Mouse (Mus musculus) cerebellum, adult (tissue): Measurements from ENCODE around the gene Gm20721.

Experiments
- ATAC-seq: cut with Nextera tagmentation; 2 replicates; pipeline ENCODE4 v1.9.2; 2017; ENCODE audit warnings: mild to moderate bottlenecking, moderate library complexity, mixed read lengths; ENCODE audit not compliant: insufficient number of reproducible peaks, low FRiP score, low TSS enrichment

Gene Gm20721

DNA sequence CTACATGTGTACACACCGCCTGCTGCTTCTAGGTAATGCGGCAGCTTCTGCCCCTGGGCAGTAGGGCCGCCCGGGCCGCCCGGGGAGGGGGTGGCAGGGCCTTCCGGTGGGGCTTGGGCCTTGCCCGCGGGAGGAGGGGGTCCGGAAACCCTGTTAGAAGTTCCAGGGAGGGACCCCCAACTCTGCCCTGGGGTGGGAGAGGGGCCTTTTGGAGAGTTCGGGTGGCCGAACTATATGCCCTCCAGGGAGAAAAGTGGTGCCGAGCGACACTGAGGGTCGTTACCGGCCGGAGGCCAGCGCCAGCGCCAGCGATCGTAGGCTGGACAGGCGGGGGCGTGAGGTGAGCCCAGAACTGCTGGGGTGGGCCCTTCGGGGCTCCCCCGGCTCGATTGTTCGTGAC lies 46.3 kb downstream of the Gm20721 start:
- no peak for ATAC-seq

DNA sequence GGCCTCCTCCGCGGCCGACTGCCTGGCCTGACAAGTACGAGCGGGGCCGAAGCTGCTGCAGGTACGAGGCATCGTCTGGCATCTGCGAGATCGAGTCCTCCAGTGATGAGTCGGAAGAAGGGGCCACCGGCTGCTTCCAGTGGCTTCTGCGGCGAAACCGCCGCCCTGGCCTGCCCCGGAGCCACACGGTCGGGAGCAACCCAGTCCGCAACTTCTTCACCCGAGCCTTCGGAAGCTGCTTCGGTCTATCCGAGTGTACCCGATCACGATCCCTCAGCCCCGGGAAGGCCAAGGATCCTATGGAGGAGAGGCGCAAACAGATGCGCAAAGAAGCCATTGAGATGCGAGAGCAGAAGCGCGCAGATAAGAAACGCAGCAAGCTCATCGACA lies 46.7 kb downstream of the Gm20721 start:
- ATAC-seq = no peak

DNA sequence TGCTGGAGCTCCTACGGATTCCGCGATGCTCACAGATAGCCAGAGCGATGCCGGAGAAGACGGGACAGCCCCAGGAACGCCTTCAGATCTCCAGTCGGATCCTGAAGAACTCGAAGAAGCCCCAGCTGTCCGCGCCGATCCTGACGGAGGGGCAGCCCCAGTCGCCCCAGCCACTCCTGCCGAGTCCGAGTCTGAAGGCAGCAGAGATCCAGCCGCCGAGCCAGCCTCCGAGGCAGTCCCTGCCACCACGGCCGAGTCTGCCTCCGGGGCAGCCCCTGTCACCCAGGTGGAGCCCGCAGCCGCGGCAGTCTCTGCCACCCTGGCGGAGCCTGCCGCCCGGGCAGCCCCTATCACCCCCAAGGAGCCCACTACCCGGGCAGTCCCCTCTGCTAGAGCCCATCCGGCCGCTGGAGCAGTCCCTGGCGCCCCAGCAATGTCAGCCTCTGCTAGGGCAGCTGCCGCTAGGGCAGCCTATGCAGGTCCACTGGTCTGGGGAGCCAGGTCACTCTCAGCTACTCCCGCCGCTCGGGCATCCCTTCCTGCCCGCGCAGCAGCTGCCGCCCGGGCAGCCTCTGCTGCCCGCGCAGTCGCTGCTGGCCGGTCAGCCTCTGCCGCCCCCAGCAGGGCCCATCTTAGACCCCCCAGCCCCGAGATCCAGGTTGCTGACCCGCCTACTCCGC lies 47.3 kb downstream of the Gm20721 start:
- ATAC-seq = no peak

DNA sequence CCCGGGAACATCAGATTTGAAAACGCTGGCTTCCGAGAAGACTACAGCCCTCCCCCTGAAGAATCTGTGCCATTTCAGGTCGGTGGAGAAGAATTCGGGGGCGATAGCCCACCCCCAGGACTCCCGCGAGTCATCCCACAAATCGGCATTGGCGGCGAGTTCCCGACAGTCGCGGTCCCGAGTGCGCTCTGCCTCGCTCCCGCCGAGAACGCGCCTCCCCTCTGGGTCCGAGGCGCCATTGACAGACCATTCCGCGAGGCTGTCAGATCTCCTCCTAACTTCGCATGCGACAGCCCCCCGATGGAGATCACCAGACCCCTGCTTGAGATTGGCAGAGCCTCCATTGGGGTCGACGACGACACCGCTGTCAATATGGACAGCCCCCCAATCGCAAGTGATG lies 48.0 kb downstream of the Gm20721 start:
- ATAC-seq = no peak

DNA sequence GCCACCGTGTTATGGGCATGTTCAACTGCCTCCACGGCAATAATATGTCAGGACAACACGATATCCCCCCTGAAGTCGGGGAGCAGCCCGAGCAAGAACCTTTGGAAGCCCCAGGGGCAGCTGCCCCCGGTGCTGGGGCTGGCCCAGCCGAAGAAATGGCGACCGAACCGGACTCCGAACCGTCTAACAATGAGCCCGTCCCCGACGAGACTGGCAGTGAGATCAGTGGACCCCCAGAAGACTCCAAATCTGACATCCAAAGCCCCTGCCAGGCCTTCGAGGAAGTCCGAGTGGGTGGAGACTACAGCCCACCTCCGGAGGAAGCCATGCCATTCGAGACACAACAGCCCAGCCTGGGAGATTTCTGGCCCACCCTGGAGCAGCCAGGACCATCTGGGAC lies 48.7 kb downstream of the Gm20721 start:
- no peak for ATAC-seq

DNA sequence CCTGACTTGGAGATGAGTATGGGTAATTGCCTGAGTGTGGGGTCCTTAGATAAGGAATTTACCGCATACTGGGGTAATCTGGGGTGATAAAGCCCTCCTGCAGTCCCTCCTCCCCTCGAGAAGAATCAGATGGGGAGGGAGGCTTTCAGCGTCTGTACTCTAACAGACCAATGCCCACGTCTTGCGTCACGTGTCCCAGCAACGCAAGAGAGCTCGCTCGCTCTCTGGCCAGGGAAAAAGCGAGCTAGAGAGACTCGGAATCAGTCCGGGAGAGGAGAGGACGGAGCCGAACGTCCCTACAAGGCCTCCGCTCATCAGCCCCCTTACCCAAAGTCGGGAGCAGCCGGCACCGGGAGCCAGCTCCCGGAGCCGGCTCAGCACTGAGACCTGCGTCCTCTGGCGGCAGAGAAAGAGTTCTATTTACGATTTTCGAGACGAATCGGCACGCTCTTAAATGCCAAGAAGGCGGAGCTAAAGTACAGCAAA lies 49.4 kb downstream of the Gm20721 start:
- ATAC-seq = no peak

DNA sequence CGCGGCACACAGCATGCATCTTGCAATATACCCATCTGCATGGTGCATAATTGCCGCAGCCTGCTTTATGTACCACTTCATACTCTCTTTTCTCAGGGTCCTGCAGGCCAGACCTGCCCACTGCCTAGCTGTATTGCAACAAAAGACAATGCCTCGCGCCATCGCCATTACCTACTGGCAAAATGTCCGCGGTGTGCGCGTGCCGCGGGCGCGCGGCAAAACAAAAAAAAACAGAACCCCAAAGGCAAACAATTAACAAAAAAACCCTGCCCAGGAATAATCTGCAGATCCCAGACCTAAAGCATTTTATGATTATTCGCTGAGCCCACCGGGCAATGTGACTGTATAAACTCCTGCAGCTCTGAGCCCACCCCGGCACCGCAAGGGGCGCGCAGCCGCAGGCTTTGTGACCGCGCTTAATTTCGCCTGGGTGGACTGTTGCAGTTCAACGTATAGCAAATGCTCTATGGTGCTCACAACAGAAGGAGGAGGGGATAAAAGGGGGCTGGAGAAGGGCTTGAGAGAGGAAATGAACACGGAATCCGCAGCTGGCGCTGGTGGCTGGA lies 50.5 kb downstream of the Gm20721 start:
- no peak for ATAC-seq

DNA sequence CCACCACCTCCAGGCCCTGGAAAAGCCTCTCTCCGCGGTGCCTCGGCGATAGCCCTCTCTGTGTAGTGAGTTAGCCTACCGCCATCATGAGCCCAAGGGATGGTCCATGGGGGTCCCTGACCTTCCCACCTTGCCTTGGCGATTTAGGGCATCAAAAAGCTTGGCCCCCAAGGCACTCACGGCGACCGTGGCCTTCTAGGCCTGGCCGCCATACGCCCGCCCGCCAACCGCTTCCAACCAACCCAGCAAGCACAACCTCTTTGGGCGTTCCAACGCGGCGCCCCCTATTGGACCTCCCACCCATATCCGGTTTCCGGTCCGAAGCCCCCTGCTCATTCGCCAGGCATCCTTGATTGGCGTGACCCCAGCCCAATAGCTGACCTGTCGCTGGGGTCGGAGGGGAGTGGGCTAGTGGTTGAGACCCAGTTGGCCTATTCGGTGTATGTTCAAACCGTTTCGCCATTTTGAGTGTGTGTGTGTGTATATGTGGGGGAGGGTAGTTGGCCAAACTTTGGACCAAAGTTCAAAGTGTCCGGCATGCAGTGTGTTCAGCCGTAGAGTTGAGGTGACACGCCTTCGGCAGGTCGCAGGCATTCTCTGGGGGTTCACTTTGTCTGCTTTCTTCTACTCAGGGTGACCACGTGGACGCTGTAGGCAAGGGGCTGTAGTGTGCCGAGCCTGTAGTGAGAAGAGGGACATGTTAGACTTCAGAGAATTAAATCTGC lies 51.2 kb downstream of the Gm20721 start:
- ATAC-seq = no peak

DNA sequence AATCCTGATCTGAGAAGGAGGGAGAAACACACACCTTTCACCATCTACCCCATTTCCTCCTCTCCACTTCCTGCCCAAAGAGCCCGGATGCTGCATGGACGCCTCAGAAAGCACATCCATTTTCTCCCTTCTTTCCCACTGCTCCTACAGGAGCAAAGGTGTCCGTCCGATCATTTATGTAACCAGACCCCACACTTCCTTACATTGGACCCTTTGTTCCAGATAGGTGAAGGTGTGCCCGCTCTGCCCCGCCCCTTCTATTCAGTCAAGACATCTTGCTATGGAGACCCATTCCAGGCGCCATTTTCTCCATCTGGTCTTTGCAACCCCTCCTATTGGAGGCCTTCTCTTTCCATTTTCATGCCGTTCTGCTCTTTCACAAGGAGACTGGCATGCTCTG lies 52.1 kb downstream of the Gm20721 start:
- ATAC-seq = no peak

DNA sequence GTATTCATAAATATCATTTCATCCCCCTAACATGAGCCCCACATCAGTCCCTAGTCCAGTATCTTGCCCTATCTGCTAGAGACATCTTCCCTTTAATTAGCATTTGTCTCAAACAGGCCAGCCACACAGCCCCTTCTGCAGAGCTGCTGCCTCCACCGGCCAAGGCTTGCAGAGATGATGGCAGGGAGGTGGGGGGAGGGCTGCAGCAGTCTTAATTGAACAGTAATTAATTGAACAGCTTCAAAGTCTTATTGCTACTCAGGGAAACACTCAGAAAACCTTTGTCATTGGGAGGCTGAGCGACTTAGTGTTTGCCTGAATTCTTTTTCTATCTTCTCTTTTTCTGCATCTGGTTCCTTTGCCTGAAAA lies 54.9 kb downstream of the Gm20721 start:
- no peak for ATAC-seq

DNA sequence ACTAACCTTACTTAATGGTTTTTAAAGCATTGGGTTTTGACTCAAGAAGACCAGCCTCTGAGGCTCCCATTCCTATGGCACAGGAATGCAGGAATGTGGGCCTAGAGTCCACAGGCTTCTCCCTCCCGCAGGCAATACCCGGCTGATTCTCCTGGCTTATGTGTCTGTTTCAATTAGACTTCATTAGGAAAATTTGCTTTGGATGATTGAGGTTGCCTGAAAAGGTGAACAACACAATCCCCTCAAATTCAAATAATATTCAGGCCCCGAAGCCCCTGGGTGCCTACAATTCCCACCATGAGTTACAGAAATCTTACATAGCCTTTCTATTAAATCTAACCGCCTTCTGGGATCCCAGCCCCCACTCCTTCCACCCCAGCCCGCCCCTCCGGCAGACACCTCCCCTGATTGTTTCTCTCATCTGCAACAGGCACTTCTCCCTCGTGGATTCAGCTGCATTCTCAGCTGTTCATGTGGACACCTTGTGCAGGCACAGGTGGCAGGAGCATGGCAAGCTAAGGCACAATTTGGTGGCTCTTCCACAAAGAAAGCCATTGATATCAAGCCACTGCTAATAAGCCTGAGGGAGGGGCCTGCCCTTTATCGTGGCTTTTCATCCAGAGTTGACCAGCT lies 55.4 kb downstream of the Gm20721 start:
- no peak for ATAC-seq

DNA sequence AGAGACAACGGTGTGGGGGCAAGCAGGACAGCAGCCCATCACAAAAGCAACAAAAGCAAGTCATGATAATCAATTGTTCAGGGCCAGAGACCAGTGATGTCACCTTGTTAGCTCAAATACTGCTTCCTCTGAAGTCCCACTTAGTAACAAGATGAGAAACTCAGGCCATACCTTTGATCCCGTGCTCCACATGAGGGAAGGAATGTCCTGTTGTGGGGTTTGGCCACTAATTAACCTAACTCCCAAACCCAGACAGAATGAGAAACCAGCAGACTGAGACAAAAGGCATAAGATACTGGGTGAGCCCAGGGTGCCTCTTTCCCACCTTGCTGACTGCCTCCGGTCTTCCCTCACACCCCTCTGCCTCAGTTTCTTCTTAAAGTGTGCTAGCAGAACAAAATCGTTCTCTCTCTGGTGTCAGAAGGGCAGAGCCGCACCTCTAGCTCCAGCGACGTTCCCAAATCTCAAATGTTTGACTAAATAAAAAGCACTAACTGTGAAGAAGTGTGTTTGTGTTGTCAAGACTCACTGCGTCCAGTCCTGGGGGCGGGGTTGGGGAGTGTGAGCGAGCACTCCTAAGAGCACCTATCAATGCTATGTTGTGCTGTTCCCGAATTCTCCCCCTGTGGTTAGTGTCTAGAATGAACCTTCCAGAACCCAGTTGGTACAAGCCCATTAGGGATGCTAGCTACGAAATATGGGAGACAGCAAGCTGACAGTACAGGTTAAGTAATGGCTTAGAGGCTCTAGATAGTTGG lies 57.7 kb downstream of the Gm20721 start:
- no peak for ATAC-seq

DNA sequence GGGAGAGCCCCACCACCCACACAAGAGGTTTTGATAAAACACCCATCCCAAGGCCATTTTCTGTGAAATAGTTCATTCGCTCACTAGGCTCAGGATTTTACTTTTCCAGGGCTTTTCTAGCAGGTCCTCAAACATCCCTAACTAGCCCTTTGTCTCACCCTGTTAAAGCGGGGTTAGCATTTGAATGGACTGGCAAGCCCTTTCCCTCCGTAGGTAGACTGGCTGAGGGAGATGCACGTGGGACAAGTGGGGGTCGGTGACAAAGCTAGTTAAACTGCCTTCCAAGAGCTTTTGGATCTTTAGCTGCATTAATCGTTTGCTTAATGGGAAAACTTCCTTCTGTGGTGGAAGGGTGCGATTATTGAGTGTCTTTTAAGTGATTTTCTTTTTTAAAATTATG lies 58.6 kb downstream of the Gm20721 start:
- ATAC-seq = no peak

DNA sequence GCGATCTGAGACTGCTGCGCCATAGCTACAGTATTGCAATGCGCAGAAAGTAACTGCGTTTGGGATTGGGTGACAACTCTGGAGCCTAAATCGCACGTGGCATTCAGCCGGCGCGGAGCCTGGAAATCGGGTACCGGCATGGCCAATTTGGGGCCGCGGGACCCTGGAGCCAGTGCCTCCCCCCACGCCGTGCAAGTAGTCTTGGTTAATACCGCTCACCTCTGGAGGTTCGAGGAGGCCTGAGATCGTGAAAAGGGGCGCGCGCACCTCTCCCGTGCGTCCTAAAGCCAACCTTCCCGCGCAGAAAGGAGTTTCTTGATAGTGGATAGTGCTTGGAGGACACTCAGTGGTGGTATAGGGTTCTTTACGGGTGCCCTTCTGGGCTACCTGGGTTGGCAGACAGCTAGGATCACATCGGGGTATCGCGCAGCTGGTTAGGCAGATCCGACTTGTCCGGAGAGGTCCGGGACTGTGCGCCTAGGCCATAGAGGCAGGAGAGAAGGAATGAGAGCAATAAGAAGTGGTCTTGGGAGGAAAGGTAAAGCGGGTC lies 60.5 kb downstream of the Gm20721 start:
- ATAC-seq = no peak

DNA sequence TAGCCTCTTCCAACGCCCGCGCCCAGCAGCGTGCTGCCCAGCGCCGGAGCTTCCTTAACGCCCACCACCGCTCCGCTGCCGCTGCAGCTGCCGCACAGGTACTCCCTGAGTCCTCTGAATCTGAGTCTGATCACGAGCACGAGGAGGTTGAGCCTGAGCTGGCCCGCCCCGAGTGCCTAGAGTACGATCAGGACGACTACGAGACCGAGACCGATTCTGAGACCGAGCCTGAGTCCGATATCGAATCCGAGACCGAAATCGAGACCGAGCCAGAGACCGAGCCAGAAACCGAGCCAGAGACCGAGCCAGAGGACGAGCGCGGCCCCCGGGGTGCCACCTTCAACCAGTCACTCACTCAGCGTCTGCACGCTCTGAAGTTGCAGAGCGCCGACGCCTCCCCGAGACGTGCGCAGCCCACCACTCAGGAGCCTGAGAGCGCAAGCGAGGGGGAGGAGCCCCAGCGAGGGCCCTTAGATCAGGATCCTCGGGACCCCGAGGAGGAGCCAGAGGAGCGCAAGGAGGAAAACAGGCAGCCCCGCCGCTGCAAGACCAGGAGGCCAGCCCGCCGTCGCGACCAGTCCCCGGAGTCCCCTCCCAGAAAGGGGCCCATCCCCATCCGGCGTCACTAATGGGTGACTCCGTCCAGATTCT lies 61.6 kb downstream of the Gm20721 start:
- no peak for ATAC-seq

DNA sequence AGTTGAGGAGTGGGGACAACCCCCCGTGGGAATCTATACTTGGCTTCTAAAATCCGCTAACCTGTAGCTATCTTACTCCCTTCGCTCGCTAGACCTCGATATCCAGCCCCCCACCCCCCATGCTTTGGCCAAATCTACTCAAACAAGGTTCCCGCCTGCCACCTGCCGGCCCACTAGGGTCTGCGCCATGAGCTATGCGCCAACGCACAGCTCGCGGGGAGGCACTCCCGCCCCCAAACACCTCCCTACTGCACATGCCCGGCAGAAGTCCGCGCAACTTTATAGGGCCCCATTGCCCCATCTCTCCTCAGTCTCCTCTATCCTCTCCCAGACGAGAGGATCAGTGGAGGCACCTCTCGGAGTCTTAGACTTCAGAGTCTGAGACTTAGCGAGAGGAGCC lies 62.5 kb downstream of the Gm20721 start, which contains the start of gene Gnas:
Gene Gnas, plus strand, starts transcription at position 310 of the 400 bp plus-strand sequence.
- no peak for ATAC-seq

DNA sequence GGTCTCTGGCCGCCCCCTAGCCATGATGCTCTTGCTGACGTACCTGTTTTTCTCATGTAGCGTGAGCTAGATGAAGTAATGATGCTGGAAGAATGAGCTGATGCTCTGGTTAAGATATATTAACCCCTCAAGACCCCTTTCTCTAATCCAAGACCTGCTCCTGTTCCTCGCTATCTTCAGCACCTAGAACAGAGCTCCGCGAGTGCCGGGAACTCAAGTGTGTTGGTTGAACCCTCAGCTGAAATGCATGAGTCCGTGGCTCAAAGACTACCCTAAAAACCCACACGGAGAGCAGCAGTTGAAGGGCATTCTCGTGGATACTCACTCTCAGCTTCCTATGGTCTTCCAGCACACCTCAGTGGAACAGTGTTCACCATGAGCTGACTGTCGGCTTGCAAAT lies 63.2 kb downstream of the Gm20721 start:
- no peak for ATAC-seq
